Mouse (Mus musculus): ENCODE measurements at regions not wholly inside any gene's neighbourhood (a gene's known extent, or its start where the extent isn't known, plus 50 kb on each side); places are given as distances from the start of the nearest gene placed in this dataset.
A peak's percentile ranks its signal among the peaks of the same experiment; 100 is the strongest.

DNA sequence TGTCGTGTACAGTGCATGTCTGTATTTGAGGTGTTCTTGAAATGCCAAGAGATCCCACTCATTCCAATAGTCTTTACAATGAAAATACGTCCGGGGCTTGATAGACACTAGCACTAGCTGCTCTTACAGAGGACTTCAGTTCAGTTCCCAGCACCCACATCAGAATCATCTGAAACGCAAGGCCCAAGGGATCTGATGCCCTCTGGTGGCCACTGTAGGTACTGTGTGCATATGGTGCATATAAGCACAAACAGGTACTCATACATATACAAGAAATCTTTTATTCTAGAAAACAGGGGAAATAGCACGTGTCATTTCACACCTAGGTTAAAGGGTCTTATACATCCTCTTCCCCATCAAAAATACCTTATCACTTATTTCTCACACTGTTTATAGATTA is 513.5 kb downstream of the Efnb2 start:
- WGBS = 94% methylated on average over 5 of the region's 5 CpGs
- no peaks in the 10 kb centered on the region for H3K36me3 ChIP-seq (ENCODE audit: insufficient read depth, low read length)
- ATAC-seq (no peak), DNase-seq (ENCODE audit: low spot score) (no peak)
- no peaks in the 10 kb centered on the region for H3K27me3 ChIP-seq (replicated peaks; ENCODE audit: insufficient read depth, low read length)
- H3K4me2 ChIP-seq (replicated peaks; ENCODE audit: low read depth, low read length) = no peak overlapping the region
- no peak overlapping the region for H3K27ac ChIP-seq (ENCODE audit: low read length)
- H3K9ac ChIP-seq (replicated peaks; ENCODE audit: low read depth) = no peak overlapping the region
- no peak overlapping the region for H3K4me3 ChIP-seq (ENCODE audit: low read depth, low read length)
- no peaks in the 10 kb centered on the region for H3K4me1 ChIP-seq (ENCODE audit: insufficient read depth, low read depth, low read length)
- TF ChIP-seq CTCF (IDR thresholded peaks at IDR 0.05) (peak; percentile 46), EP300 (IDR thresholded peaks at IDR 0.05) (no peak)
- no peaks in the 10 kb centered on the region for H3K9me3 ChIP-seq (ENCODE audit: low read length)

GRCm38 (mm10) chr8:8142933-8143495 is 518.0 kb downstream of the Efnb2 start:
- no peaks in the 10 kb centered on the region for H3K4me1 ChIP-seq (ENCODE audit: insufficient read depth, low read depth, low read length)
- TF ChIP-seq CTCF (IDR thresholded peaks at IDR 0.05) (no peak), EP300 (IDR thresholded peaks at IDR 0.05) (no peak)
- DNase-seq (ENCODE audit: low spot score) (no peak), ATAC-seq (no peak)
- H3K27me3 ChIP-seq (replicated peaks; ENCODE audit: insufficient read depth, low read length) = no peaks in the 10 kb centered on the region
- WGBS = 37% methylated on average over 6 of the region's 6 CpGs
- H3K4me3 ChIP-seq (ENCODE audit: low read depth, low read length) = no peak overlapping the region
- H3K9ac ChIP-seq (replicated peaks; ENCODE audit: low read depth) = no peak overlapping the region
- no peaks in the 10 kb centered on the region for H3K36me3 ChIP-seq (ENCODE audit: insufficient read depth, low read length)
- H3K4me2 ChIP-seq (replicated peaks; ENCODE audit: low read depth, low read length) = no peak overlapping the region
- no peaks in the 10 kb centered on the region for H3K9me3 ChIP-seq (ENCODE audit: low read length)
- H3K27ac ChIP-seq (ENCODE audit: low read length) = no peak overlapping the region

- no peaks in the 10 kb centered on the region for H3K27me3 ChIP-seq (replicated peaks; ENCODE audit: insufficient read depth, low read length)
- DNase-seq (ENCODE audit: low spot score) (no peak), ATAC-seq (no peak)
- TF ChIP-seq CTCF (IDR thresholded peaks at IDR 0.05) (no peak), EP300 (IDR thresholded peaks at IDR 0.05) (no peak)
- no peaks in the 10 kb centered on the region for H3K9me3 ChIP-seq (ENCODE audit: low read length)
- WGBS = 72% methylated on average over 3 of the region's 3 CpGs
- no peak overlapping the region for H3K27ac ChIP-seq (ENCODE audit: low read length)
- H3K9ac ChIP-seq (replicated peaks; ENCODE audit: low read depth) = no peak overlapping the region
- no peaks in the 10 kb centered on the region for H3K36me3 ChIP-seq (ENCODE audit: insufficient read depth, low read length)
- H3K4me3 ChIP-seq (ENCODE audit: low read depth, low read length) = no peak overlapping the region
- H3K4me2 ChIP-seq (replicated peaks; ENCODE audit: low read depth, low read length) = no peak overlapping the region
- no peaks in the 10 kb centered on the region for H3K4me1 ChIP-seq (ENCODE audit: insufficient read depth, low read depth, low read length)
Measured at GRCm38 (mm10) chr8:8142461-8142860, 518.6 kb downstream of the Efnb2 start.

DNA sequence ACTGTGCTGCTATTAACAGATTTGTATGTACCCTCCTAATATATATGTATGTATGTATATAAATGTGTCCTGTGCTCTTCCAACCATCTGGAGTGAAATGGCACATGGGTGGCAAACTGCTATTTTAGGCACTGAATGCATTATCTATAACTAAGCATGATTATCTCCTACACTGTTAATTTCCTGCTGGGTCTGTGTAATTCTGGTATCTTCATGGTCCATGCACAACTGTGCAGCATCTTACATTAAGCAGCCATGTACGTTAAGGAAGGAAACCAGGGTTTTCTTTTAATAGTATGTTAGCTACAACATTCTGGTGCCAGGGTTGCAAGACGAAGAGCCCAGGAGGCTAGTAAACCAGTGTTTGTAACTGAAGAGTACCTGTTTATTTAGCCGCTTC is 521.3 kb downstream of the Efnb2 start:
- Histone ChIP-seq H3K36me3 (ENCODE audit: insufficient read depth, low read length) (no peaks in the 10 kb centered on the region), H3K27ac (ENCODE audit: low read length) (no peak overlapping the region), H3K4me1 (ENCODE audit: insufficient read depth, low read depth, low read length) (no peaks in the 10 kb centered on the region), H3K4me2 (replicated peaks; ENCODE audit: low read depth, low read length) (no peak overlapping the region), H3K9ac (replicated peaks; ENCODE audit: low read depth) (no peak overlapping the region), H3K4me3 (ENCODE audit: low read depth, low read length) (no peak overlapping the region), H3K9me3 (ENCODE audit: low read length) (no peaks in the 10 kb centered on the region), H3K27me3 (replicated peaks; ENCODE audit: insufficient read depth, low read length) (no peaks in the 10 kb centered on the region)
- DNase-seq (ENCODE audit: low spot score) = no peak
- TF ChIP-seq CTCF (IDR thresholded peaks at IDR 0.05) = no peak
- TF ChIP-seq EP300 (IDR thresholded peaks at IDR 0.05) = no peak
- WGBS = 92% methylated on average over 3 of the region's 3 CpGs
- no peak for ATAC-seq

GRCm38 (mm10) chr8:8133001-8133785 is 527.8 kb downstream of the Efnb2 start:
- no peak overlapping the region for H3K4me3 ChIP-seq (ENCODE audit: low read depth, low read length)
- no peaks in the 10 kb centered on the region for H3K36me3 ChIP-seq (ENCODE audit: insufficient read depth, low read length)
- H3K4me2 ChIP-seq (replicated peaks; ENCODE audit: low read depth, low read length) = no peak overlapping the region
- DNase-seq (ENCODE audit: low spot score) (no peak), ATAC-seq (no peak)
- H3K9ac ChIP-seq (replicated peaks; ENCODE audit: low read depth) = no peak overlapping the region
- 48% methylated on average over 10 of the region's 10 CpGs for WGBS
- H3K4me1 ChIP-seq (ENCODE audit: insufficient read depth, low read depth, low read length) = no peaks in the 10 kb centered on the region
- no peaks in the 10 kb centered on the region for H3K27me3 ChIP-seq (replicated peaks; ENCODE audit: insufficient read depth, low read length)
- TF ChIP-seq CTCF (IDR thresholded peaks at IDR 0.05) (no peak), EP300 (IDR thresholded peaks at IDR 0.05) (no peak)
- H3K27ac ChIP-seq (ENCODE audit: low read length) = no peak overlapping the region
- no peaks in the 10 kb centered on the region for H3K9me3 ChIP-seq (ENCODE audit: low read length)

GRCm38 (mm10) chr8:8131961-8132376 is 529.1 kb downstream of the Efnb2 start:
- Histone ChIP-seq H3K4me2 (replicated peaks; ENCODE audit: low read depth, low read length) (no peak overlapping the region), H3K27ac (ENCODE audit: low read length) (no peak overlapping the region), H3K4me3 (ENCODE audit: low read depth, low read length) (no peak overlapping the region), H3K4me1 (ENCODE audit: insufficient read depth, low read depth, low read length) (no peaks in the 10 kb centered on the region), H3K9me3 (ENCODE audit: low read length) (no peaks in the 10 kb centered on the region), H3K36me3 (ENCODE audit: insufficient read depth, low read length) (no peaks in the 10 kb centered on the region), H3K9ac (replicated peaks; ENCODE audit: low read depth) (no peak overlapping the region), H3K27me3 (replicated peaks; ENCODE audit: insufficient read depth, low read length) (no peaks in the 10 kb centered on the region)
- WGBS = 28% methylated on average over 3 of the region's 3 CpGs
- DNase-seq (ENCODE audit: low spot score) = no peak
- ATAC-seq = no peak
- TF ChIP-seq CTCF (IDR thresholded peaks at IDR 0.05) (no peak), EP300 (IDR thresholded peaks at IDR 0.05) (no peak)

Data from lung, postnatal 0 days (tissue).